Mouse (Mus musculus) ovary, postnatal 14 days (tissue): ENCODE measurements at regions not wholly inside any gene's neighbourhood (a gene's known extent, or its start where the extent isn't known, plus 50 kb on each side); places are given as distances from the start of the nearest gene placed in this dataset.

Source experiments
- DNase-seq: peaks from one replicate; pipeline ENCODE4 v3.0.0; 2022; ENCODE audit warnings: low spot score

- DNase-seq: no peak
Measured at GRCm38 (mm10) chr4:84222805-84223335, 452.2 kb downstream of the Bnc2 start.

GRCm38 (mm10) chr4:84224556-84224955, 450.5 kb downstream of the Bnc2 start:
- DNase-seq: no peak
